Mouse (Mus musculus) spleen, embryonic (tissue): ENCODE data around the gene Tm4sf20.

Experiments
- CTCF ChIA-PET: fragments of 350-600 bp; sonication (Branson Sonifier 250); formaldehyde crosslinking; loops from one replicate; lab custom pipeline; 2022; lab: Charles Lee

Gene Tm4sf20

DNA sequence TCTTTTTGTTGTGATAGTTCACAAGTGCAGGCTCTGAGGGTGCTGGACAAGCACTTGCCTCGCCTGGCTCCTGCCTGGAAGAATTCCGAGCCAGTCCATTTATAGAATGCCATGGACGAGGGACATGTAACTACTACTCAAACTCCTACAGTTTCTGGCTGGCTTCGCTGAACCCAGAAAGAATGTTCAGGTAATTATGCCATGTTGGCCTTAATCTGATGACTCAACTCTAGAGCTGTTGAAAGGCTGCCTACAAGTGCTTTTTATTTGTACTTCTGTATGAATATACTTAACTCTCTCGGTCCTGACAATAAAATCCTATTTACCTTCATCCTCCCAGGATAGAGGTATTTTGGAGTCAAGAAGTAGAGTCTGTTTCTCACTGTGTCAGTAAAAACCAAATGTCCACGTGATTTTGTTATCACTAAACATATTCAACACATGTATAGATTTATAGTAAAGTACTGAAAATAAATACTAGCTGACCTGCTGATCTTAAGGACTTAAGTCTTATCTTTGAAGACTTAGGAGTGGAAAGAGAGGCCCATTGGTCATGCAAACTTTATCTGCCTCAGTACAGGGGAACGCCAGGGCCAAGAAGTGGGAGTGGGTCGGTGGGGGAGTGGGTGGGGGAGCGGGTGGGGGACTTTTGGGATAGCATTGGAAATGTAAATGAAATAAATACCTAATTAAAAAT is 50.3 kb downstream of the Tm4sf20 start:
- CTCF ChIA-PET: no interaction called here
